Comparison of ENCODE assay signal across 12 mouse cellular contexts in genomic region chr8:71596384-71596783, GRCm38 (mm10). TPM values are rescaled to one million over a fixed set of nuclear protein-coding genes. Genes with fewer than 3 reads are reported as not detected.
DNase-seq lines count a peak whose midpoint lies in the region; ATAC-seq lines count a peak whose summit lies in the region.
"Had no signal": no experiment of that assay in that cellular context is flagged by ENCODE, and none has a peak within 500 bp of the region (broad histone marks: within the 10 kb centered on the region; RNA-seq: fewer than 3 reads in every experiment).

No protein-coding gene starts in this region.

- peak overlapping the region; percentile 21; the same call in 1 of the 2 replicates for H3K9ac ChIP-seq in hindbrain, embryonic 13.5 days
- H3K9ac ChIP-seq in hindbrain, embryonic 12.5 days: no peak overlapping the region
- H3K9ac ChIP-seq in neural tube, embryonic 12.5 days: no peak overlapping the region
- H3K9ac ChIP-seq in embryonic facial prominence, embryonic 14.5 days (ENCODE audit: low read depth, low read length): 0 out of 2 replicates have a peak overlapping the region, but pooled peaks have one; percentile 9
- H3K9ac ChIP-seq: limb, embryonic 12.5 days; lung, embryonic 14.5 days had no signal

- H3K9me3 ChIP-seq in hindbrain, embryonic 13.5 days: no peaks in the 10 kb centered on the region
- no peaks in the 10 kb centered on the region for H3K9me3 ChIP-seq in hindbrain, embryonic 12.5 days (replicated peaks)
- no peaks in the 10 kb centered on the region for H3K9me3 ChIP-seq in neural tube, embryonic 12.5 days
- H3K9me3 ChIP-seq in embryonic facial prominence, embryonic 14.5 days (ENCODE audit: control insufficient read depth, low read length): no peaks in the 10 kb centered on the region
- H3K9me3 ChIP-seq: limb, embryonic 12.5 days had no signal

- intact Hi-C loops in left cerebral cortex, postnatal 25 days (cut with DNase I): loop anchor here (1.0 to 5.0 kb wide), 2 partner anchors 35 to 154 kb away; no protein-coding TSS in a partner anchor

- H3K4me1 ChIP-seq in hindbrain, embryonic 13.5 days (replicated peaks): peaks cover 33% of the 10 kb centered on the region
- peaks cover 13% of the 10 kb centered on the region for H3K4me1 ChIP-seq in hindbrain, embryonic 12.5 days
- peaks cover 18% of the 10 kb centered on the region for H3K4me1 ChIP-seq in neural tube, embryonic 12.5 days
- peaks cover 8% of the 10 kb centered on the region for H3K4me1 ChIP-seq in embryonic facial prominence, embryonic 14.5 days (ENCODE audit: control insufficient read depth, insufficient read depth, low read length)

- WGBS in hindbrain, embryonic 13.5 days: 61% methylated on average over 6 of the region's 6 CpGs
- 57% methylated on average over 6 of the region's 6 CpGs for WGBS in hindbrain, embryonic 12.5 days
- 59% methylated on average over 6 of the region's 6 CpGs for WGBS in neural tube, embryonic 12.5 days
- WGBS in embryonic facial prominence, embryonic 14.5 days: 65% methylated on average over 6 of the region's 6 CpGs

- H3K4me3 ChIP-seq in hindbrain, embryonic 13.5 days: no peak overlapping the region
- no peak overlapping the region for H3K4me3 ChIP-seq in hindbrain, embryonic 12.5 days
- no peak overlapping the region for H3K4me3 ChIP-seq in neural tube, embryonic 12.5 days
- no peak overlapping the region for H3K4me3 ChIP-seq in embryonic facial prominence, embryonic 14.5 days (ENCODE audit: low read depth, low read length)
- H3K4me3 ChIP-seq: gastrocnemius, adult 2 months; limb, embryonic 12.5 days had no signal

- DNase-seq in neural tube, embryonic 10.5 days (ENCODE audit: extremely low spot score, low spot score): no peak
- no peak for DNase-seq in embryonic facial prominence, embryonic 14.5 days (ENCODE audit: low spot score)
- DNase-seq in testis, postnatal 10 days (ENCODE audit: low spot score): no peak
- DNase-seq in left cerebral cortex, postnatal 25 days (ENCODE audit: low spot score in 2 of 2): no peak

- no peak for ATAC-seq in hindbrain, embryonic 13.5 days (ENCODE audit: low FRiP score)
- ATAC-seq in hindbrain, embryonic 12.5 days (ENCODE audit: low FRiP score): no peak
- no peak for ATAC-seq in neural tube, embryonic 12.5 days (ENCODE audit: low FRiP score, low read depth)
- no peak for ATAC-seq in embryonic facial prominence, embryonic 14.5 days (ENCODE audit: low read depth)

- peaks cover 16% of the 10 kb centered on the region for H3K27me3 ChIP-seq in hindbrain, embryonic 13.5 days
- peaks cover 19% of the 10 kb centered on the region for H3K27me3 ChIP-seq in hindbrain, embryonic 12.5 days
- peaks cover 22% of the 10 kb centered on the region for H3K27me3 ChIP-seq in neural tube, embryonic 12.5 days (replicated peaks)
- H3K27me3 ChIP-seq in embryonic facial prominence, embryonic 14.5 days (replicated peaks; ENCODE audit: control insufficient read depth, insufficient read depth, low read length): peaks cover 5% of the 10 kb centered on the region
- H3K27me3 ChIP-seq: Patski had no signal

- peaks cover 25% of the 10 kb centered on the region for H3K36me3 ChIP-seq in hindbrain, embryonic 13.5 days
- peaks cover 3% of the 10 kb centered on the region; the same call in 1 of the 2 replicates for H3K36me3 ChIP-seq in hindbrain, embryonic 12.5 days
- H3K36me3 ChIP-seq in neural tube, embryonic 12.5 days: peaks cover 13% of the 10 kb centered on the region; the same call in 1 of the 2 replicates
- peaks cover 10% of the 10 kb centered on the region; the same call in 1 of the 2 replicates for H3K36me3 ChIP-seq in embryonic facial prominence, embryonic 14.5 days (ENCODE audit: control insufficient read depth, insufficient read depth, low read length)

- H3K4me2 ChIP-seq in hindbrain, embryonic 13.5 days: 0 out of 2 replicates have a peak overlapping the region, but pooled peaks have one; percentile 23
- H3K4me2 ChIP-seq in hindbrain, embryonic 12.5 days (replicated peaks): no peak overlapping the region
- H3K4me2 ChIP-seq in neural tube, embryonic 12.5 days (replicated peaks): 0 out of 2 replicates have a peak overlapping the region, but pooled peaks have one; percentile 26
- no peak overlapping the region for H3K4me2 ChIP-seq in embryonic facial prominence, embryonic 14.5 days (ENCODE audit: low read depth, low read length)

- no peak overlapping the region for H3K27ac ChIP-seq in hindbrain, embryonic 13.5 days
- no peak overlapping the region for H3K27ac ChIP-seq in hindbrain, embryonic 12.5 days
- no peak overlapping the region for H3K27ac ChIP-seq in neural tube, embryonic 12.5 days
- no peak overlapping the region for H3K27ac ChIP-seq in embryonic facial prominence, embryonic 14.5 days (replicated peaks; ENCODE audit: low read depth, low read length)
- H3K27ac ChIP-seq: gastrocnemius, adult 2 months; limb, embryonic 12.5 days had no signal

RNA-seq across cellular contexts. Expression of gene Fam129c, which starts 1.1 kb away (rescaled TPM):
- polyA plus RNA-seq in hindbrain, embryonic 13.5 days (2015; fragmentation: Nextera tagmentation; extraction: Ambion mirVana): 6.9 and 8.2 TPM in 2 replicates
- 5.3 and 6.3 TPM in 2 replicates for polyA plus RNA-seq in hindbrain, embryonic 12.5 days (2016; fragmentation: Nextera tagmentation; extraction: Ambion mirVana)
- polyA plus RNA-seq in neural tube, embryonic 12.5 days (2016; fragmentation: Nextera tagmentation; extraction: Ambion mirVana): 4.9 and 6.1 TPM in 2 replicates
- polyA plus RNA-seq in embryonic facial prominence, embryonic 14.5 days (2014; fragmentation: Nextera tagmentation; extraction: Ambion mirVana): 2.3 and 3.5 TPM in 2 replicates
- total RNA-seq in left cerebral cortex, postnatal 25 days (2021): 1 to 10 TPM; 3.6 to 4.2 TPM

RNA-seq across cellular contexts. Expression of gene Pgls, which starts 4.4 kb away (rescaled TPM):
- 197 and 204 TPM in 2 replicates for polyA plus RNA-seq in hindbrain, embryonic 13.5 days (2015; fragmentation: Nextera tagmentation; extraction: Ambion mirVana)
- polyA plus RNA-seq in hindbrain, embryonic 12.5 days (2016; fragmentation: Nextera tagmentation; extraction: Ambion mirVana): 197 and 202 TPM in 2 replicates
- 198 and 217 TPM in 2 replicates for polyA plus RNA-seq in neural tube, embryonic 12.5 days (2016; fragmentation: Nextera tagmentation; extraction: Ambion mirVana)
- polyA plus RNA-seq in embryonic facial prominence, embryonic 14.5 days (2014; fragmentation: Nextera tagmentation; extraction: Ambion mirVana): 239 and 245 TPM in 2 replicates
- total RNA-seq in left cerebral cortex, postnatal 25 days (2021): 10 to 100 TPM; 35.1 to 38.7 TPM

RNA-seq across cellular contexts. Expression of gene Colgalt1, which starts 14.4 kb away (rescaled TPM):
- polyA plus RNA-seq in hindbrain, embryonic 13.5 days (2015; fragmentation: Nextera tagmentation; extraction: Ambion mirVana): 57.5 and 63.2 TPM in 2 replicates
- polyA plus RNA-seq in hindbrain, embryonic 12.5 days (2016; fragmentation: Nextera tagmentation; extraction: Ambion mirVana): 63.7 and 65.9 TPM in 2 replicates
- polyA plus RNA-seq in neural tube, embryonic 12.5 days (2016; fragmentation: Nextera tagmentation; extraction: Ambion mirVana): 60.9 and 67.2 TPM in 2 replicates
- polyA plus RNA-seq in embryonic facial prominence, embryonic 14.5 days (2014; fragmentation: Nextera tagmentation; extraction: Ambion mirVana): 107 and 112 TPM in 2 replicates
- total RNA-seq in left cerebral cortex, postnatal 25 days (2021): 10 to 100 TPM; 49.3 to 51.5 TPM

RNA-seq across cellular contexts. Expression of gene Slc27a1, which starts 27.7 kb away (rescaled TPM):
- 78.5 and 81.9 TPM in 2 replicates for polyA plus RNA-seq in hindbrain, embryonic 13.5 days (2015; fragmentation: Nextera tagmentation; extraction: Ambion mirVana)
- polyA plus RNA-seq in hindbrain, embryonic 12.5 days (2016; fragmentation: Nextera tagmentation; extraction: Ambion mirVana): 51.3 and 54.8 TPM in 2 replicates
- polyA plus RNA-seq in neural tube, embryonic 12.5 days (2016; fragmentation: Nextera tagmentation; extraction: Ambion mirVana): 46.1 and 46.5 TPM in 2 replicates
- 15.5 and 20.4 TPM in 2 replicates for polyA plus RNA-seq in embryonic facial prominence, embryonic 14.5 days (2014; fragmentation: Nextera tagmentation; extraction: Ambion mirVana)
- 10 to 100 TPM; 90.0 to 92.8 TPM for total RNA-seq in left cerebral cortex, postnatal 25 days (2021)

RNA-seq across cellular contexts. Expression of gene Nxnl1, which starts 30.0 kb away (rescaled TPM):
- not detected in 2 replicates for polyA plus RNA-seq in hindbrain, embryonic 13.5 days (2015; fragmentation: Nextera tagmentation; extraction: Ambion mirVana)
- not detected in 2 replicates for polyA plus RNA-seq in hindbrain, embryonic 12.5 days (2016; fragmentation: Nextera tagmentation; extraction: Ambion mirVana)
- not detected in 2 replicates for polyA plus RNA-seq in neural tube, embryonic 12.5 days (2016; fragmentation: Nextera tagmentation; extraction: Ambion mirVana)
- 0.07 TPM in 1 of 2 replicates, not detected in the other for polyA plus RNA-seq in embryonic facial prominence, embryonic 14.5 days (2014; fragmentation: Nextera tagmentation; extraction: Ambion mirVana)
- total RNA-seq in left cerebral cortex, postnatal 25 days (2021): under 1 TPM in 1 of 2 experiments, not detected in 1; 0.16 TPM
- total RNA-seq: gastrocnemius, adult 2 months had no signal
- polyA plus RNA-seq: large intestine, adult 2 months; limb, embryonic 12.5 days had no signal

Comparison
In these comparisons a context has a peak if more than half of its experiments do, and no peak if none do; other contexts are left out.
1. H3K4me2 ChIP-seq: peak in hindbrain, embryonic 13.5 days (single experiment) and neural tube, embryonic 12.5 days (single experiment); none in hindbrain, embryonic 12.5 days (single experiment) and embryonic facial prominence, embryonic 14.5 days (single experiment).
2. H3K9ac ChIP-seq: peak in hindbrain, embryonic 13.5 days (single experiment) and embryonic facial prominence, embryonic 14.5 days (single experiment); none in hindbrain, embryonic 12.5 days (single experiment) and neural tube, embryonic 12.5 days (single experiment).